Mouse (Mus musculus): ENCODE measurements around the gene Ift88. TPM values are rescaled to one million over a fixed set of nuclear protein-coding genes. Genes with fewer than 3 reads are reported as not detected.

Gene Ift88
- polyA plus RNA-seq, 1 experiment = 6.1 TPM

- 55% methylated on average over 10 of the region's 10 CpGs for WGBS
- TF ChIP-seq CTCF (IDR thresholded peaks at IDR 0.05; ENCODE audit: insufficient read depth, low read length) (no peak), POLR2A (IDR thresholded peaks at IDR 0.05; ENCODE audit: borderline replicate concordance, extremely low read depth, low read depth, low read length) (no peak)
- peak overlapping the region; percentile 69 for H3K4me3 ChIP-seq (replicated peaks; ENCODE audit: extremely low read depth, low read depth, low read length)
Measured at GRCm38 (mm10) chr14:57526050-57526623, 102.3 kb downstream of the Ift88 start.

GRCm38 (mm10) chr14:57527122-57527521 lies 103.3 kb downstream of the Ift88 start:
- WGBS = 57% methylated on average over 7 of the region's 7 CpGs
- no peak for DNase-seq
- Histone ChIP-seq H3K4me3 (replicated peaks; ENCODE audit: extremely low read depth, low read depth, low read length) (no peak overlapping the region), H3K4me1 (ENCODE audit: control insufficient read depth, insufficient read depth, low read length) (peaks cover 2% of the 10 kb centered on the region; the same call in 1 of the 2 replicates)
- TF ChIP-seq POLR2A (IDR thresholded peaks at IDR 0.05; ENCODE audit: borderline replicate concordance, extremely low read depth, low read depth, low read length) = no peak
- no peak for TF ChIP-seq CTCF (IDR thresholded peaks at IDR 0.05; ENCODE audit: insufficient read depth, low read length)

More at GRCm38 (mm10) chr14:57526050-57526623, 102.3 kb downstream of the Ift88 start:
- DNase-seq = no peak
- peaks cover 2% of the 10 kb centered on the region; the same call in 1 of the 2 replicates for H3K4me1 ChIP-seq (ENCODE audit: control insufficient read depth, insufficient read depth, low read length)

GRCm38 (mm10) chr14:57527598-57527997 lies 103.7 kb downstream of the Ift88 start:
- Histone ChIP-seq H3K4me3 (replicated peaks; ENCODE audit: extremely low read depth, low read depth, low read length) (no peak overlapping the region), H3K4me1 (ENCODE audit: control insufficient read depth, insufficient read depth, low read length) (peaks cover 2% of the 10 kb centered on the region; the same call in 1 of the 2 replicates)
- 37% methylated on average over 2 of the region's 2 CpGs for WGBS
- TF ChIP-seq CTCF (IDR thresholded peaks at IDR 0.05; ENCODE audit: insufficient read depth, low read length) (no peak), POLR2A (IDR thresholded peaks at IDR 0.05; ENCODE audit: borderline replicate concordance, extremely low read depth, low read depth, low read length) (no peak)
- no peak for DNase-seq

- no peak for DNase-seq
- peaks cover 2% of the 10 kb centered on the region; the same call in 1 of the 2 replicates for H3K4me1 ChIP-seq (ENCODE audit: control insufficient read depth, insufficient read depth, low read length)
- 45% methylated on average over 10 of the region's 10 CpGs for WGBS
- no peak for TF ChIP-seq POLR2A (IDR thresholded peaks at IDR 0.05; ENCODE audit: borderline replicate concordance, extremely low read depth, low read depth, low read length)
- TF ChIP-seq CTCF (IDR thresholded peaks at IDR 0.05; ENCODE audit: insufficient read depth, low read length) = no peak
- no peak overlapping the region for H3K4me3 ChIP-seq (replicated peaks; ENCODE audit: extremely low read depth, low read depth, low read length)
Measured at GRCm38 (mm10) chr14:57529086-57529785, 105.4 kb downstream of the Ift88 start.

GRCm38 (mm10) chr14:57529786-57530515 lies 106.1 kb downstream of the Ift88 start:
- no peak for TF ChIP-seq POLR2A (IDR thresholded peaks at IDR 0.05; ENCODE audit: borderline replicate concordance, extremely low read depth, low read depth, low read length)
- TF ChIP-seq CTCF (IDR thresholded peaks at IDR 0.05; ENCODE audit: insufficient read depth, low read length) = no peak
- WGBS = 65% methylated on average over 5 of the region's 5 CpGs
- H3K4me1 ChIP-seq (ENCODE audit: control insufficient read depth, insufficient read depth, low read length) = peaks cover 7% of the 10 kb centered on the region; the same call in 1 of the 2 replicates
- no peak for DNase-seq
- H3K4me3 ChIP-seq (replicated peaks; ENCODE audit: extremely low read depth, low read depth, low read length) = no peak overlapping the region

- WGBS = 92% methylated on average over 3 of the region's 3 CpGs
Measured at GRCm38 (mm10) chr14:57532577-57532976, 108.7 kb downstream of the Ift88 start.

GRCm38 (mm10) chr14:57533214-57533613 lies 109.4 kb downstream of the Ift88 start:
- 59% methylated on average over 3 of the region's 3 CpGs for WGBS

More at GRCm38 (mm10) chr14:57532577-57532976, 108.7 kb downstream of the Ift88 start:
- TF ChIP-seq CTCF (IDR thresholded peaks at IDR 0.05; ENCODE audit: insufficient read depth, low read length) (no peak), POLR2A (IDR thresholded peaks at IDR 0.05; ENCODE audit: borderline replicate concordance, extremely low read depth, low read depth, low read length) (no peak)
- no peak for DNase-seq
- Histone ChIP-seq H3K4me1 (ENCODE audit: control insufficient read depth, insufficient read depth, low read length) (peaks cover 15% of the 10 kb centered on the region), H3K4me3 (replicated peaks; ENCODE audit: extremely low read depth, low read depth, low read length) (no peak overlapping the region)

GRCm38 (mm10) chr14:57533841-57534240 lies 110.0 kb downstream of the Ift88 start:
- Histone ChIP-seq H3K4me1 (ENCODE audit: control insufficient read depth, insufficient read depth, low read length) (peaks cover 15% of the 10 kb centered on the region), H3K4me3 (replicated peaks; ENCODE audit: extremely low read depth, low read depth, low read length) (no peak overlapping the region)
- no peak for DNase-seq
- WGBS = 64% methylated on average over 11 of the region's 11 CpGs
- TF ChIP-seq POLR2A (IDR thresholded peaks at IDR 0.05; ENCODE audit: borderline replicate concordance, extremely low read depth, low read depth, low read length) (no peak), CTCF (IDR thresholded peaks at IDR 0.05; ENCODE audit: insufficient read depth, low read length) (no peak)

More at GRCm38 (mm10) chr14:57533214-57533613, 109.4 kb downstream of the Ift88 start:
- peak; percentile 81 for TF ChIP-seq CTCF (IDR thresholded peaks at IDR 0.05; ENCODE audit: insufficient read depth, low read length)
- no peak for TF ChIP-seq POLR2A (IDR thresholded peaks at IDR 0.05; ENCODE audit: borderline replicate concordance, extremely low read depth, low read depth, low read length)
- no peak overlapping the region for H3K4me3 ChIP-seq (replicated peaks; ENCODE audit: extremely low read depth, low read depth, low read length)
- H3K4me1 ChIP-seq (ENCODE audit: control insufficient read depth, insufficient read depth, low read length) = peaks cover 15% of the 10 kb centered on the region
- DNase-seq = peak; percentile 64

- no peak overlapping the region for H3K4me3 ChIP-seq (replicated peaks; ENCODE audit: extremely low read depth, low read depth, low read length)
- WGBS = 51% methylated on average over 5 of the region's 5 CpGs
- TF ChIP-seq CTCF (IDR thresholded peaks at IDR 0.05; ENCODE audit: insufficient read depth, low read length) (no peak), POLR2A (IDR thresholded peaks at IDR 0.05; ENCODE audit: borderline replicate concordance, extremely low read depth, low read depth, low read length) (no peak)
- H3K4me1 ChIP-seq (ENCODE audit: control insufficient read depth, insufficient read depth, low read length) = peaks cover 15% of the 10 kb centered on the region
- no peak for DNase-seq
Measured at GRCm38 (mm10) chr14:57534346-57534745, 110.5 kb downstream of the Ift88 start.
